Mouse (Mus musculus) layer of hippocampus, postnatal 36 days (tissue): ENCODE data around the gene Asb6. TPM values are rescaled to one million over a fixed set of nuclear protein-coding genes. Genes with fewer than 3 reads are reported as not detected.
A peak's percentile ranks its signal among the peaks of the same experiment; 100 is the strongest.

Source experiments
- DNase-seq, 2 experiments: peaks; one replicate each; pipeline ENCODE4 v3.0.0; 2022
- total RNA-seq, 2 experiments: library from RNA; stranded (reverse); gene quantifications; 2 replicates each; pipeline ENCODE4 v1.2.3; 2021

Asb6 gene
- total RNA-seq, 2 experiments from 2014 or later = 38.4 to 40.6 TPM

DNA sequence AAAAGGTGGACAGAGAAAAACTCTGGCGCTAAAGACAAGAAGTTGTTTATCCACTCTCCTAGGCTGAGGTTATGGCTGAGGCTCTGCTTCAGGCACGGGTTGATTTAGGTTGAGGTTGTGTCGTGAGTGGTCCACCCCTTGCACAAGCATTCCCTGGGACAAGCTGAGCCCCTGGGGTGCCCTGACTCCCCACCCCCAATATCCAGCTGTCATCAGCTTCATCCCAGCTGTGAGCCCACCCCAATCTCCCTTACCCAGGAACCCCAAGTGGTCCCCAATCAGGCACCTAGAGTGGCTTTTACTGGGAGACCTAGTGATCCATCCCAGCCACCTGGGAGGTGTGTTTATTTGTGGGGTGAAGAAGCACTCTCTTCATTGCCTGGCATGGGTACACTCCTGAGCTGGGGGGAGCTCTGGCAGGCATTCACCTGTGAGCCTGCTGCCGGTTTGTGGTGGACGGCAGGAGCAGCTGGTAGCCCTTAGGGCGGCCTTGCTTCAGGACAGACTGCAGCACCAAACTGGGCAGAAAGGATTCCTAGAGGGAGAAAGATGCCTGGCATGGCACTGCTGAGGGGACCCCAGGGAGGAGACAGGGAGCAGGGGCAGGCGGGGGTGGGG lies 34.8 kb downstream of the Asb6 start:
- no peak for DNase-seq

DNA sequence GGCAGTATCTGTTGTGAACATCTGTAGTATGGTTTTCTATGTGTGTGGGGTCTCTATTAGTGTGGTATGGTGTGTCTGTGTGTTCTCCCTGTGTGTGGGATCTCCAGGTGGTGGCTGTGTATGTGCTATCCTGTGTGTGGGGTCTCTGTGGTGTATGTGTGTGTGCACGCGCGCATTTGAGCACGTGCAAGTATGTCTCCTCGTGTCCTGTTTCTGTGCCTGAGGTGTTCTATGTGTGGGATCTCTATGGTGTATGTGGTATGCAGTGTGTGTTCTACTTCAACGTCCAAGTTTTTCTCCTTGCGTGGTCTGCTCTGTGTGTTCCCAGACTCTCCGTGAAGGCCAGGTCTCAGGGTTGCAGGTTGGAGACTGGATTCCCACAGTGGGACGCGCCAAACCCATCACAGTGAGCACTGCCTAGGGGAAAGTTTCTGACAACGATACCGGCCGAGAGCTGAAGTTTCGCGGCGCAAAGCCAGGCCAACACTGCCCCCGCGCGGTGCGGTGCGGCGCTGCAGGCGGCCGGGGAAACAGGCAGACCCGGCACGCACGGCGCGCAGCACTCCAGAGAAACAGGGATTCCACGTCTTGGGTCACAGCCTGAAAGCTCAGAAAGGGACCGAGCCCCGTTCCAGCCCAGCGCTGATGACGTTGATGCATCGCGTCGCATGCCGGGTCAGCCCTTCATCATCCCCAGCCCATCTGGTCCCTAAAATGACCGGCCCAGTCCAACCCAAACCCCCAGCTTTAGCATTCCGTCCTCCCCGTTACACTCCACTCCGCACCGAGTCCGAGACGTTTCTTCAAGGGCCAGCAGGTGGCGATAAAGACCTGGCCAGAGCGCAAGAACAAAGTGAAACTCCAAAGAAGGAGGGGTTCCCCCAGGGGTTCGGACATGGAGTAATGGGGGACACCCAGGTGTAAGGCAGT lies 35.7 kb downstream of the Asb6 start:
- DNase-seq = peak; percentile 96 to 98

DNA sequence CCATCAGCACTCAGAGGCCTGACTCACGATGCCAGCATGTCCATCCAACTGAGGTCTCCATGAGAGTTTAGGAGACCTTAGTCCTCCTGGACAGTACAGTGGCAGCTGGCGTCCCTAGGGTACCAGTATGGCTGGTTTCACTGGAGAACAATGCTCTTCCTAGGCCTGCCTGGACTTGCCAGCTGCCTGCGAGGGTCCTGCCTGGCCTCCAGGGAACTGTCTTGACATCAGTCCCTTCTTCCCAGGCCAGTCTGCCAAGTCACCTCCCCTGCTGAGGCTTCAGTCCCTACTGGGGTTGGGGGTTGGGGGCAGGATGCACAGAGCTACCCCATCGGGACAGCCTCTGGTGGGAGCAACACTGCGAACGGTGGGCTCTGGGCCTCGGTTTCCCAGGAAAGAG lies 38.1 kb downstream of the Asb6 start:
- no peak for DNase-seq

DNA sequence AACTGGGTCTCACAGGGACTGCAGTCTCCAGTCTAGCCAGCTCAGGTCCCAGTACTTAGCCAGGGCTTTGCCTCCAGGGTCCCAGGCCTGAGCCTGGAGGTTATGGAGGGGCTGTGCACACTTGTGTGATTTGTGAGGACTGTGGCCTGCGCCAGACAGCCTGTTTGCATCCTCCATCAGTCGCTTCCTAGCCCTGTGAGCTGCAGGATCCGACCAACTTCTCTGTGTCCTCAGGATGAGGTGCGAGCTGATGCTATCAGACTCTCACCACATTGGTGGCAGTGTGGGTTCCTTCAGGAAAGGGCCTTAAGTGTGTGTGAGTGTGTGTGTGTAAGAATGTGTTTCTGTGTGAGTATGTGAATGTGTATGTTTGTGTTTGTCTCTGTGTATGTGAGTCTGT lies 42.7 kb downstream of the Asb6 start:
- DNase-seq = no peak

DNA sequence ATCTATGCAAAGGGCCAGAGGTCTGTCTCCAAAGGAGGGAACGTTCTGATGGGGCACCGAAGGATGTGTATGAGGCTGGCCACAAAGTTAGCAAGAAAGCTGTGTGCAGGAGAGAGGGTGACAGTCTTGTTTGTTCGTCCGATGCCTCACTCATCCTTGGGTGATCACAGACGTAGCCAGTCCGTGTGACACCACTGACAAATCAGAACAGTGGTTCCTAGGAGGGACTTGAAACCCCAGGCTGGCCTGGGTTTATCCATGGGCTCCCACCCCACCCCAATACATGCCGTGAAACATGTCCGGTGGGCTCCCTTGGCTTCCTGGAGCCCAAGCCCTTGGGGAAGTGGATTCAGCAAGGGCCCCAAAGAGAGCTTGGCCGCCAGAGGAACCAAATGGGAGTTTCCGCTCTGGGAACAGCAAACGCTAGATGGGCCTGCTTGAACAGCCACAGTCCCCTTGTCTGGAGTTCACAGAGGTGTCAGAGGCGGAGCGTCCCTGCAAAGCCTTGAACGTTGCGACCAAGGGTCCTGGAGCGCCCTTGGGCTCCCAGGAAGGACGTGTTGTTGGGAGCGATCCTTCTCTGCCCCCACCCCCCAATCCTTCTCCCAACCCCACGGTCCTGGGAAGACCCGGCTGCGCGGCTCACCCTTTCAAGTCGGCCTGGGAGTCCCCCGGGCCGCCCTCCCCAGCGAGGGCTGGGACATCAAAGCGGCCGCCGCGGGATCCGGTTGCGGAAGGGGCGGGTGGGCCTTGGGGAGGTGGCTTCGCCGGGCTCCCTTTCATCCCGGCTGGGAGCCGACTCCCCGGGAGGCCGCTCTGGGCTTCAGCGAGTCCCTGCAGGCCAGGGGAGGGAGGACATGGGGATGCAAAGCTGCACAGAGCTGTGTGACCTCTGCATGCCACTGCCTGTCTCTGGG lies 45.8 kb downstream of the Asb6 start:
- no peak for DNase-seq

DNA sequence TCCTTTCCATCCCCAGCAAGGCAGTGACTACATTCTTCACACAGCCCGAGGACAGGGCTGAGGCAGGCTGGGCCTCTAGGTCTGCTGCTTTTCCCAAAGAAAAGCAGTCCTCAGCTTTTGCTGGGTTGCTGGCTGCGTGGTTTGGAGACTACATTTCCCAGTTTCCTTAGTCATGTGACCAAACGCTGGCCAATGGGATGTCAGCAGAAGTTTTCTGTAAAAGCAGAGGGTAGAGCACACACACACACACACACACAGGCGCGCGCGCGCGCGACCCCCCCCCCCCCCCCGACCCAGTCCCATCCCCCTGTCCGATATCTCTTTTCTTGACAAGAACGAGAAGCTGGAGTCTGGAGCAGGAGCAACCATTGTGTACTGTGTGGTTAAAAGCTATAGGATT lies 46.8 kb downstream of the Asb6 start:
- DNase-seq = peak; percentile 59 to 60

DNA sequence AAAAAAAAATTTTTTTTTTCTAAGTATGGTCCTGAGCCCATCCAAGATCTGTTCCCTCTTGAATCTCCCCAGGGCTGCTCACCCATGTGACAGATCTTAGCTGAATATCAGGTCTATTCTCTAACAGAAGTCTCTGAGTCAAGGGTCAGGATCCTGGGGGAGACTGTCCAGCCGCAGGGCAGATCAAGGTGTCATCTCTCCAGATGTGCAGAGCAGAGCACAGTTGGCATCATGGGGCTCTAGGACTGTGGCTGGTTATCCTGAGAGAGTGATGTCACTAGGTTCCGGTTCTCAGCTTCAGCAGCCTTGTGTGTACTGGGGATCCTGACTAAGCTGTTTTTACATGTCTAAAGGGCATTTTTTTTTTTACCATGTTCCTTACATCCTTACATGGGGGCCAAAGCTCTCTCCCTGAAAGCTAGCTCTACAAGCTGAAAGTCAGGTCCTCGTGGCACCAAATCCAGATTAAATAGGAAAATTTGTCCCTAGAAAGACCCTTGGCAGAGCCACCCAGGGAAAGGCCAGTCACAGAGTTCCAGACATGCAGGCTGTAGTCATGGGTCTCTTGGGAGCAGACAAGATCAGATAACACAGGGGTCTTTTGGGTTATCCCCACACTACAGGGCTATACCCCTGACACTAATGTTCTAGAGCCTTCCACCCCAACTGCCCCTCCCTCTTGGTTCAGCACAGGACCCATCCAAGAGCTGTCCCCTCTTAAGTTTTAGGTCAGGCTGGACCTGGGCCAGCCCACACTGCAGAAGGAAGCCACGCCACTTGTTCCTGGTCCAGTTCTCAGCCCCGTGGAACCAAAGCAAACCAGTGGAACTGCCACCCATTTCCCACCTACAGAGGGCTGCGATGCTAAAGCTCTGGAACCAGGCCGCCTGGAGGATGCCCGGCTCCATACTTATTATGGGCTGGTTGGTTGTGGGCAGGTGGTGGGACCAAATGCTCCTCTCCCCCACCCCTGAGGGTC lies 47.5 kb downstream of the Asb6 start:
- no peak for DNase-seq

DNA sequence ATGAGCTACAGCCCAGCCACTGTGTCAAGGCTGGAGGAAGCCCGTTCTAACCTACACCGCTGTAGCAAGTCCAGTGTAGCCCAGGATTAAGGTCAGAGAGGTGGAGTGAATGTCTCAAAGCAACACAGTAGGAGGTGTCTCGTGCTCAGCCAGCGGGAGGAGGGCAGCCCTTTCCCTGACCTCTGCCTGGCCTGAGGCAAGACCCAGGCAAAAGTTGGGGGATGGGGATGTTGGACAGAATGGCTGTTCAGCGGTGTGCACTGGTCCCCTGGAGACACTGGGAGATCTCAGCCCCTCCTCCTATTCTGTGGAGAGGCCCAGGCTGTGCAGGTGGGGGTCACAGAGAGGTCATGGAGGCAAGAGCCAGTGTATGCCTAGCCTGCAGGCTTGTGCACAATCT lies 50.9 kb downstream of the Asb6 start:
- no peak for DNase-seq

DNA sequence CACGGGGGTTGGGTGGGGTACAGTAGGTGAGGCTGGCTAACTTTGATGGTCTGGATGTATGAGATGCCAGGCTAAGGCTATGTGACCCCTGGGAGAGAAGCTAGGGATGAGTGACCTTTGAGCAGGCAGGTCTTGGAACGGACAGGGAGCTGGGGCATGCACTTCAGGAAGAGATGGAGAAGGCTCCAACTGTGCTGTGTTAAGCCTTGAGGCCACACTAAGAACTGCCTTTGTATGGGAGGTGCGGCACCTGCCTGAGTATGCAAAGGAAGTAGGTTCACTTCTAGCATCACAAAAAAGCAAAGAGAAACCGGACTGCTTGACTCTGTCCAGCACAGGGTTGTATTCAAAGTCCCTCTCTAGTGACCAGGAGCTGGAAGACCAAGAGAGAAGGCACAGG lies 51.9 kb downstream of the Asb6 start:
- DNase-seq = no peak

DNA sequence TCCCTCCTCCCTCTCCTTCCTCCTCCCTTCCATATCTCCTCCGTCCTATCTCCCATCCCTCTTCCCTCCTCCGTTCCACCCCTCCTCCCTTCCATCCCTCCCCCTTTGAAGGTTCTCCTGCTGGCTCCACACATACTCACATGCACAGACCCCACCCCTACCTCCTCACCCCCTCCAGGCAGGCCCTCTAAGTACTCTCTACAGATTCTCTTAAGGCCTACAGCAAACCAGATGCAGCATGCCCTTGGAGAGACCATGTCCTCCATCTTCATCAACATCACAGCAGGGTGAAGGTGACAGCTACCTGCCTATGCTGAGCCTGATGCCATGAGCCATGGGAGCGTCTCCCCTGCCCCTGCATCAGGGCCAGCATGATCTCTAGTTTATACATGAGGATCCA lies 52.9 kb downstream of the Asb6 start:
- DNase-seq = no peak

DNA sequence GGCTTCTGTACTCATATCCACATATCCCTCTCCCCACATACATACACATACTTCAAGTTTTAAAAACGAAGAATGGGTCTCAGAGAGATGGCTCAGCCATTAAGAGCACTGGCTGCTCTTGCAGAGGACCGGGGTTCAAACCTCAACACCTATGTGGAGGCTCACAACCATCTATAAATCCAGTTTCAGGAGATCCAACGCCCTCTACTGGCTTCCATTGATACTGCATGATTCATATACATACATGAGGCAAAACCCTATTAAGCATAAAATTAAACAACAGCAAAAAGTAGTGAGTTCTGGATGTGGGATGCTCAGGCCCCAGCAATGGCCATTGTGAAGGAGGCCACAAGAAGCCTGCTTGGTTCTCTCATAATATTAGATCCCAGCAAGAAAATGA lies 54.2 kb downstream of the Asb6 start:
- DNase-seq = no peak

DNA sequence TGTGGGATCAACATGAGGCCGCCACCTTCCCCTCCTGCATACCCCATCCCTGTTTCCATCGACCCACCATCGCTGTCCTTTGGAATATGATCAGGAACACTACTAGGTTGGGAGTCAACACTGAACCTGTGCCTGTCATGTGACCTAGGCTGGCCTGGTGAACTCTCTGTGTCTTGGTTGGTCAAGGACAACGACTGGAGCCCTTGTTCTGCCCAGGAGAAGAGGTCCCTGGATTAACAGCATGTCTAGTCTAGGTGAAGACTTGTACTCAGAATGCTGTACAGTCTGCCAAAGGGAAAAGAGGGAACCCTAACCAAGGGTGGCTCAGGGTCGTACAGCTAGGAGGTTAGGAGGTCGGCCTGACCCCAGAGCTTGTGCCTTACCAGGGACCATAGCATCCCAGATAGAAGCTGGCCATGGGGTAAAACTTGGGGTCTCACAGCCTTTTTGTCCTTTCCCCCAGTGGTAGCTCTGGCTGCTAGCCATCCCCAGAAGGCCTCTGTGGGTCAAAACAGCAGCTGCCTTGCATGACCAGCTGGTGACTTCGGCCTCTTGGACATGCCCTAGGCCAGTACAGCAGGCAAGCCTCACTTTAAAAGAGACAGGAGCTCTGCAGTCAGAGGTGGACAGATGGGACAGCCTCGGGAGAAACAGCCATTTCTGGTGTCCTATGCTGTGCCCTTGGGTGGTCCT lies 56.7 kb downstream of the Asb6 start:
- no peak for DNase-seq

Other genes with a start within 250 kb of the Asb6 start
- 1 to 10 TPM; 3.5 to 4.0 TPM for gene Cstad, start 235.3 kb downstream of the Asb6 start, total RNA-seq
- 1 to 10 TPM; 4.8 to 5.6 TPM for gene 1700001O22Rik, start 26.7 kb downstream of the Asb6 start, total RNA-seq
- gene Ntmt1, start 22.5 kb downstream of the Asb6 start, total RNA-seq = 10 to 100 TPM; 31.3 to 37.4 TPM
- gene Prrx2, start 4.6 kb upstream of the Asb6 start, total RNA-seq = 1 to 10 TPM in 1 of 2 experiments, under 1 TPM in 1; 0.92 to 2.1 TPM
- gene Ptges, start 99.5 kb upstream of the Asb6 start, total RNA-seq = 1 to 10 TPM; 2.1 to 2.9 TPM
- gene Tor1b, start 122.6 kb upstream of the Asb6 start, total RNA-seq = 10 to 100 TPM; 40.3 to 40.7 TPM
- 10 to 100 TPM; 48.2 to 52.6 TPM for gene Tor1a, start 137.6 kb upstream of the Asb6 start, total RNA-seq
- 10 to 100 TPM; 63.9 to 64.3 TPM for gene BC005624, start 151.9 kb upstream of the Asb6 start, total RNA-seq
- gene Usp20, start 151.9 kb upstream of the Asb6 start, total RNA-seq = 10 to 100 TPM; 79.3 to 80.4 TPM